Mouse (Mus musculus) midbrain, postnatal 0 days (tissue): ENCODE data around the gene Mipol1. TPM values are rescaled to one million over a fixed set of nuclear protein-coding genes. Genes with fewer than 3 reads are reported as not detected.
A peak's percentile ranks its signal among the peaks of the same experiment; 100 is the strongest.

Source experiments
- ATAC-seq: fragments of 200-750 bp; cut with Nextera tagmentation; 2 replicates; pipeline ENCODE4 v1.8.0; 2017; ENCODE audit warnings: moderate number of reproducible peaks, mild to moderate bottlenecking, moderate TSS enrichment, moderate library complexity; ENCODE audit not compliant: low FRiP score
- DNase-seq: peaks from one replicate; pipeline ENCODE4 v3.0.0-alpha.2; 2015; ENCODE audit warnings: low spot score
- H3K27ac ChIP-seq: fragments of 300-500 bp; sonication (generic); 2 replicates; pipeline ENCODE4 v1.5.1; 2014; ENCODE audit warnings: low read depth, mild to moderate bottlenecking, low read length, mixed read lengths
- H3K27me3 ChIP-seq: fragments of 300-500 bp; sonication (generic); 2 replicates; pipeline ENCODE4 v1.6.1; 2014; ENCODE audit warnings: low read length, control low read depth, mixed read lengths; ENCODE audit not compliant: insufficient read depth
- H3K36me3 ChIP-seq: fragments of 300-500 bp; sonication (generic); 2 replicates; pipeline ENCODE4 v1.6.1; 2014; ENCODE audit warnings: low read length, control low read depth, mixed read lengths; ENCODE audit not compliant: insufficient read depth
- H3K4me1 ChIP-seq: fragments of 300-500 bp; sonication (generic); 2 replicates; pipeline ENCODE4 v1.6.1; 2014; ENCODE audit warnings: mild to moderate bottlenecking, control low read depth, antibody characterized with exemption, low read length, mixed read lengths; ENCODE audit not compliant: insufficient read depth
- H3K4me2 ChIP-seq: fragments of 300-500 bp; sonication (generic); 2 replicates; pipeline ENCODE4 v1.6.1; 2014; ENCODE audit warnings: low read depth, mild to moderate bottlenecking, low read length, mixed read lengths; ENCODE audit not compliant: poor library complexity, severe bottlenecking
- H3K4me3 ChIP-seq: fragments of 300-500 bp; sonication (generic); 2 replicates; pipeline ENCODE4 v1.5.1; 2014; ENCODE audit warnings: low read depth, mild to moderate bottlenecking, low read length, moderate library complexity
- H3K9ac ChIP-seq: fragments of 300-500 bp; sonication (generic); replicated peaks from 2 replicates; pipeline ENCODE4 v1.6.1; 2014; ENCODE audit warnings: mild to moderate bottlenecking, low read length, moderate library complexity, mixed read lengths; ENCODE audit not compliant: poor library complexity, severe bottlenecking
- H3K9me3 ChIP-seq: fragments of 300-500 bp; sonication (generic); 2 replicates; pipeline ENCODE4 v1.6.1; 2016; ENCODE audit warnings: low read length, control low read depth
- CTCF ChIP-seq: IDR thresholded peaks from 2 replicates; pipeline ENCODE4 v1.5.1; 2016; ENCODE audit warnings: antibody characterized with exemption, mild to moderate bottlenecking
- WGBS: fragments of 180-500 bp; shearing (Covaris S2); extraction: QIAGEN DNeasy Blood & Tissue Kit; methylation state at CpG from one replicate; pipeline ENCODE4 v1.1.7; 2014; 5-methylcytosine and 5-hydroxymethylcytosine counted together
- polyA plus RNA-seq: library from polyadenylated mRNA; unstranded; fragments of >200 nt; fragmentation: Nextera tagmentation; extraction: Ambion mirVana; gene quantifications from 2 replicates; pipeline ENCODE4 v1.2.1, GENCODE M21; 2015
- total RNA-seq: library from RNA; depleted of rRNA; stranded (reverse); fragments of >200 nt; gene quantifications from 2 replicates; pipeline ENCODE4 v1.2.3, GENCODE M21; 2014; rRNA removed

Mipol1 gene
- total and polyA plus RNA-seq, 2 experiments from 2014 or later = 1.9 to 4.1 TPM

GRCm38 (mm10) chr12:57542746-57543626, 312.8 kb downstream of the Mipol1 start:
- no peak overlapping the region for H3K27ac ChIP-seq
- WGBS = under 1% methylated on average over 61 of the region's 63 CpGs
- peak; percentile 12; the same call in 1 of the 2 replicates for ATAC-seq
- no peaks in the 10 kb centered on the region for H3K36me3 ChIP-seq
- peak overlapping the region; percentile 18; the same call in 1 of the 2 replicates for H3K4me2 ChIP-seq
- H3K4me3 ChIP-seq = peak overlapping the region; percentile 10; the same call in 1 of the 2 replicates
- 0 out of 2 replicates have a peak, but pooled peaks cover 7% of the 10 kb centered on the region for H3K4me1 ChIP-seq
- no peaks in the 10 kb centered on the region for H3K9me3 ChIP-seq
- no peak for DNase-seq
- H3K9ac ChIP-seq = no peak overlapping the region
- no peak for TF ChIP-seq CTCF
- H3K27me3 ChIP-seq = peaks cover 79% of the 10 kb centered on the region

DNA sequence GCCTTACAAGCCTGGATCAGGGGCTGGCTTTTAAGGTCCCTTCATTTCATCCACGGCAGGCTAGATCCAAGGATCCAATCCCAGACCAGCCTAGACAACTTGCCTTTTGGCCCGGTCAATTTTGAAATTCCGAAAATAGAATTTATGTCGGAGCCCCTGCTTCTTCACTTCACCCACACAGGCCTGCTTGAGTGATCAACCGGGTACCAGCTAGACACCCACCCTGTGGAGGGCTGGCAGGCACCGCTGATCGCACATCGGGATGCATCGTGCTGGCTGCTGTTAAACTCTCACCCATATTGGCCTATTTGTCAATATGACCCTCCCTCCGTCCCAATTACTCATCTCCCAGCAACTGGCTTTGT, 313.4 kb downstream of the Mipol1 start:
- WGBS = 2% methylated on average over 10 of the region's 10 CpGs
- H3K36me3 ChIP-seq = no peaks in the 10 kb centered on the region
- no peak for DNase-seq
- H3K27ac ChIP-seq = no peak overlapping the region
- H3K9ac ChIP-seq = no peak overlapping the region
- 0 out of 2 replicates have a peak, but pooled peaks cover 7% of the 10 kb centered on the region for H3K4me1 ChIP-seq
- TF ChIP-seq CTCF = no peak
- peaks cover 81% of the 10 kb centered on the region for H3K27me3 ChIP-seq
- H3K4me3 ChIP-seq = no peak overlapping the region
- ATAC-seq = no peak
- no peak overlapping the region for H3K4me2 ChIP-seq
- no peaks in the 10 kb centered on the region for H3K9me3 ChIP-seq

DNA sequence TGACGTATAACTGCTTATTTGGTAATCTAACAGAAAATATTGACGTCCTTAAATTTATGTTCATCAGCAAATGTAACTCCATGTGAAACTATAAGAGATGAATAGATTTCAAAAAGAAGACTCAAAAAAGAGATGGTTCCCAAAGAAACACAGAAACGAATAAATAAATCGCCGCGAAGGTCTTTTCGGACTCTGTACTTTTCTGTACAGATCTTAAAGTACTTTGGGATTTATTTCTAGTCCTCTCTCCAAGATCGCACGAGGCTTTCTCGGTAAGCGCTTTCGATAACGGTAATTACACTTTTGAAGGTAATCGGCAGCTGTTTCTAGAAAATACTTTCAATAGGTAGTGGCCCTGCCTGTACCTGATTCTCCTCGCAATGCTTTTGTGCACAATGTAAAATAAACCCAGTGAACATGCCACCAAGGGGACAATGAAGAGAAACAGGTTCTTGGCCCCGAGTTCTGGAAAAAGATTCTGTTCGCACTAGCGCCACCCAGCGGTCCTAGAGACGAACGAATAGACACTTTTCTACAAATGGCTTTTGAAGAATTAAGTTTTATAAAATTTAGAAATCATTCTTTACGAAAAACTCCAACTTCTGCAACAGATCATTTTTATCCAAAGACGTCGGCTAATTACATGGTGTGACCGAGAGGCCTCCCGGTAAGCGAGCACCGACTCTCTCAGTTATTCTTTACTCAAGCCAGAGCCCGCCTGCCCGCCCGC, 314.6 kb downstream of the Mipol1 start:
- ATAC-seq = no peak

GRCm38 (mm10) chr12:57545371-57546241, 315.4 kb downstream of the Mipol1 start:
- H3K27ac ChIP-seq = no peak overlapping the region
- no peaks in the 10 kb centered on the region for H3K36me3 ChIP-seq
- H3K9me3 ChIP-seq = no peaks in the 10 kb centered on the region
- DNase-seq = no peak
- 0 out of 2 replicates have a peak, but pooled peaks cover 7% of the 10 kb centered on the region for H3K4me1 ChIP-seq
- H3K4me2 ChIP-seq = peak overlapping the region; percentile 63
- peak; percentile 18; the same call in 1 of the 2 replicates for ATAC-seq
- under 1% methylated on average over 65 of the region's 106 CpGs for WGBS
- 0 out of 2 replicates have a peak overlapping the region, but pooled peaks have one; percentile 13 for H3K9ac ChIP-seq
- H3K27me3 ChIP-seq = peaks cover 87% of the 10 kb centered on the region
- no peak for TF ChIP-seq CTCF
- H3K4me3 ChIP-seq = peak overlapping the region; percentile 35

More for the DNA sequence above, 314.6 kb downstream of the Mipol1 start:
- no peaks in the 10 kb centered on the region for H3K36me3 ChIP-seq
- no peak overlapping the region for H3K9ac ChIP-seq
- H3K4me1 ChIP-seq = 0 out of 2 replicates have a peak, but pooled peaks cover 7% of the 10 kb centered on the region
- DNase-seq = peak; percentile 81
- H3K4me2 ChIP-seq = peak overlapping the region; percentile 63
- peak overlapping the region; percentile 35 for H3K4me3 ChIP-seq
- H3K27ac ChIP-seq = no peak overlapping the region
- H3K9me3 ChIP-seq = no peaks in the 10 kb centered on the region
- H3K27me3 ChIP-seq = peaks cover 82% of the 10 kb centered on the region
- TF ChIP-seq CTCF = peak; percentile 65
- 2% methylated on average over 31 of the region's 31 CpGs for WGBS

Other genes starting within 250 kb of the Mipol1 start
- gene Slc25a21, start 33.0 kb upstream of the Mipol1 start, total RNA-seq = not detected in 2 replicates
- gene Slc25a21, start 33.0 kb upstream of the Mipol1 start, polyA plus RNA-seq = 0.11 and 0.12 TPM in 2 replicates
- 17.3 and 20.3 TPM in 2 replicates for gene Prps1l3, start within 50 bp of the Mipol1 start, total RNA-seq
- 13.7 TPM in 2 replicates for gene Prps1l3, start within 50 bp of the Mipol1 start, polyA plus RNA-seq